Mouse (Mus musculus): ENCODE results near the gene Fam172a.

DNA sequence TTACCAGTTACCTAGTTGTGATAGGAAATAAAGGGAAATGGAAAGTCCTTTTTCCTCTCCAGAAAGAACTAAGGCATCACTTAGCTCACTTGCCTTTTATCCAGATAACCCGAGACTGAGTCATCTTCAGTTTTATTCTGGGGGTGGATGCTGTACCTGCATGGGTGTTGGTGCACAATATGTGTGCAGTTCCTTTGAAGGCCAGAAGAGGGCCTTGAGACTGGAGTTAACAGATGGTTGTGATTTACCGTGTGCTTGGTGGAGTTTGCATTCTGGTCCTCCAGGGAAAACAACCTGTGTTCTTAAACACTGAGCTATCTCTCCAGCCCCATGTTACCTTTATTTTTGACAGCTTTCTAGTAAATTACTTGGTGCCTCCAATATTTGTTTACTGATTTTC lies 392.5 kb downstream of the Fam172a start:
- TF ChIP-seq CTCF (IDR thresholded peaks at IDR 0.05; ENCODE audit: borderline replicate concordance, insufficient read depth, low read length) (no peak), POLR2A (IDR thresholded peaks at IDR 0.05; ENCODE audit: low read depth, low read length) (no peak)
